Mouse (Mus musculus): ENCODE measurements around the gene Tssk6. TPM values are rescaled to one million over a fixed set of nuclear protein-coding genes. Genes with fewer than 3 reads are reported as not detected.
"Not testable (repeated sequence)": the region's sequence is repeated elsewhere in the genome, so short reads cannot be mapped to it uniquely, and the experiment has no call there.

Gene Tssk6
- polyA plus RNA-seq, 1 experiment from 2014 or later = 2.7 TPM

DNA sequence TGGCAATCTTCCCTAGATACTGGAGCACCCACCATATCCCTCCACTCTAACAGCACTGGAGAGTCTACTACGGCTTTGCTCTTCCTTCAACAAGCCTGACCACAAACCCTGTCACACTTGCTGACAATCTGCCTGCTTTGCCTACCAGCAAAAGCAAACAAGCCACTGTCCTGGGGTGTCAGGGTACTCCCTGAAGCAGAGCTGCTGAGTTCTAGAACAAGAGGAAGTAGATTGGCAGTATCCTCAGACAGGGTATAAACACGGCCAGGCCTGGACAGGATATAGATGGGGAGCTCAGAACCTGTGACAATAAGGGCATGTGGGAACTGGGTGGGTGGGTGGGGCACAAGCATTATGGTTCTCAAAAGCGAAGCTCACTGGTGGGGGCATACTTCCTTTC, 35.5 kb downstream of the Tssk6 start:
- Histone ChIP-seq H3K9me3 (no peaks in the 10 kb centered on the region), H3K4me1 (peaks cover 72% of the 10 kb centered on the region), H3K36me3 (peaks cover 32% of the 10 kb centered on the region), H3K27ac (peak overlapping the region; percentile 89), H3K27me3 (ENCODE audit: insufficient read depth, poor library complexity, severe bottlenecking) (no peaks in the 10 kb centered on the region), H3K4me3 (no peak overlapping the region)
- no peak for DNase-seq (ENCODE audit: low spot score)
- WGBS = 81% methylated on average over 3 of the region's 3 CpGs

DNA sequence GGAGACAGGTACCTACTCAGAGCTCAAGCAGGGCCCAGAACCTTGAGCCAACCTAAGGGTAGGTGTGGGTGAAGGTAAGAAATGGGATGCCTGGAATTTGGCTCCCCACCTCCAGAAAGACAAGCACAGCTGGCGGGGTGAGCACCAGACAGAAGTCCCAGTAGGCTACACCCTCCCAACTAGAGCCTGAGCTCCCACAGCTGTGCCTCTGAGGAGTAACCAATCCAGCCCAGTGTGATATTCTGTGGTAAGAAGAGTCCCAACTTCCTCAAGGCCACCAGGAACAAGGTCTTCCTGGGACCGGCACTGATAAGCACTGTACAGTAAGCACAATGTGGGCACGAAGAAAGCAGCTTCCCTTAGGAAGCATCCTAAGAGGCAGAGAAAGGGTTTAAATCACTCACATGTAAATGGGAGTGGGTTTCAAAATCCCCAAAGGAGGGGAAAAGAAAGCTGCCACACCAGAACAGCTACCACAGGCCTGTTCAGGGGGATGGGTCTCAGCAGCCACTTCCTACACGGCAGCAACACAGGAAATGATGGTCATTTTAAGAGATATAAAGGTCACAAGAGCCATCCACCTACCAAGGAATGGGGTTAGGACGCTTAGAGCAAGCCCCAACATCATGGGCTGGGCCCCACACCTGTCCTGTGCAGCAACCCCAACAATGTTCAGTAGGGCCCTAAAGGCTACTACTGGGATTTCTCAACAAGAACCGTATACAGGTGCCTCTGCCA, 36.4 kb downstream of the Tssk6 start:
- peaks cover 31% of the 10 kb centered on the region for H3K36me3 ChIP-seq
- no peaks in the 10 kb centered on the region for H3K27me3 ChIP-seq (ENCODE audit: insufficient read depth, poor library complexity, severe bottlenecking)
- no peak for DNase-seq (ENCODE audit: low spot score)
- no peaks in the 10 kb centered on the region for H3K9me3 ChIP-seq
- peaks cover 80% of the 10 kb centered on the region for H3K4me1 ChIP-seq
- no peak overlapping the region for H3K4me3 ChIP-seq
- 68% methylated on average over 6 of the region's 6 CpGs for WGBS
- peak overlapping the region; percentile 89 for H3K27ac ChIP-seq

DNA sequence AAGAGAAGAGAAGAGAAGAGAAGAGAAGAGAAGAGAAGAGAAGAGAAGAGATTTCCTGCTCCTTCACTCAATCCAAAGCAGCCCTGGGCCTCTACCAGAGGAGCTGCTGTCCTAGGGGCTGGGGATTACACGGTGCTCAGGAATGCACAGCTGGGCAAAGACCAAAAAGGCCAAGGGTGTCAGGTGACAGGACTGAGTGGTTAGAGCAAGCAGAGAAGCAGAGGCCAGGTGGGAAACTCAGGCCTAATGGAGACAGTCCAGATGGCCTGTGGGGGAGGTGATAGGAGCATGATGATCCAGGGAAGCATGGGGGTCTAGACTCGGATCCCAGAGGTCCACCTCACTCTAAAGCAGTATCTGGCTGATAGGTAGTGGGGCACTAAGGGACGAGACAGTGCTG, 37.6 kb downstream of the Tssk6 start:
- peaks cover 88% of the 10 kb centered on the region for H3K4me1 ChIP-seq
- peak; percentile 83 for DNase-seq (ENCODE audit: low spot score)
- no peak overlapping the region for H3K4me3 ChIP-seq
- no peaks in the 10 kb centered on the region for H3K9me3 ChIP-seq
- H3K27me3 ChIP-seq (ENCODE audit: insufficient read depth, poor library complexity, severe bottlenecking) = no peaks in the 10 kb centered on the region
- peaks cover 21% of the 10 kb centered on the region for H3K36me3 ChIP-seq
- peak overlapping the region; percentile 71 for H3K27ac ChIP-seq
- WGBS = 20% methylated on average over 3 of the region's 3 CpGs

DNA sequence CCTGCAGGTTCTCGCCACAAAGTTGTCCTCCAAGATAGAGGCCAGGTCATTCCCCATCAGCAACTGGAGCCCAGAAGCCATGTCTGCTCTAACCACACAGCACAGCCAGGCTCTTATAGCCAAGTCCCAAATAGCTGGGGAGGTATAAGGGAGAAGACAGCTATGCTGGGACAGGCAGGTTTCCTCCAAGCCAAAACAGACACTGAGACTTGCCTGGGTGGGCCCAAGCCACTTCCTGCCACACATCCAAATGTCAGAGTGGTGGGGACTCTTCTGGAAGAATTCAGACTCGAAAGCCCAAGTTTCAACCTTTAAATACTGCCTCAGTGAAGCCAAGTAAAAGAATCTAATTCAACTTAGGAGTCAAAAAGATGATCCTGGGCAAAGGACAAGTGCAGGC, 38.4 kb downstream of the Tssk6 start:
- Histone ChIP-seq H3K4me1 (peaks cover 81% of the 10 kb centered on the region), H3K9me3 (no peaks in the 10 kb centered on the region), H3K27me3 (ENCODE audit: insufficient read depth, poor library complexity, severe bottlenecking) (no peaks in the 10 kb centered on the region), H3K36me3 (peaks cover 14% of the 10 kb centered on the region), H3K27ac (peak overlapping the region; percentile 71), H3K4me3 (no peak overlapping the region)
- WGBS = 86% methylated on average over 2 of the region's 2 CpGs
- DNase-seq (ENCODE audit: low spot score) = no peak

DNA sequence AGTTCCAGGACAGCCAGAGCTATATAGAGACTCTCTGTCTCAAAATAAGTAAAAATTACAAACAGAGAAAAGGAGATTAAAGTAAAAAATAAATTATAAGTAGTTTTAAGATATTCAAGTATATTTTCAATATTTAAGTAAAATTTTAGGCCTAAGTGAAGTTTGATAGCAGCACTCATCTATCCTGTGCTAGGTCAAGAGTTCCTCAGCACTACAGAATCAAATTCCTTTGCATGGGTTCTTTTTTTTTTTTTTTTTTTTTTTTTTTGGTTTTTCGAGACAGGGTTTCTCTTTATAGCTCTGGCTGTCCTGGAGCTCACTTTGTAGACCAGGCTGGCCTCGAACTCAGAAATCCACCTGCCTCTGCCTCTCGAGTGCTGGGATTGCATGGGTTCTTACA, 40.5 kb downstream of the Tssk6 start:
- H3K4me3 ChIP-seq; H3K27ac ChIP-seq; DNase-seq (ENCODE audit: low spot score); H3K27me3 ChIP-seq (ENCODE audit: insufficient read depth, poor library complexity, severe bottlenecking); H3K9me3 ChIP-seq: not testable (repeated sequence)
- WGBS = 64% methylated on average over 3 of the region's 3 CpGs
- Histone ChIP-seq H3K36me3 (peaks cover 15% of the 10 kb centered on the region), H3K4me1 (peaks cover 67% of the 10 kb centered on the region)

DNA sequence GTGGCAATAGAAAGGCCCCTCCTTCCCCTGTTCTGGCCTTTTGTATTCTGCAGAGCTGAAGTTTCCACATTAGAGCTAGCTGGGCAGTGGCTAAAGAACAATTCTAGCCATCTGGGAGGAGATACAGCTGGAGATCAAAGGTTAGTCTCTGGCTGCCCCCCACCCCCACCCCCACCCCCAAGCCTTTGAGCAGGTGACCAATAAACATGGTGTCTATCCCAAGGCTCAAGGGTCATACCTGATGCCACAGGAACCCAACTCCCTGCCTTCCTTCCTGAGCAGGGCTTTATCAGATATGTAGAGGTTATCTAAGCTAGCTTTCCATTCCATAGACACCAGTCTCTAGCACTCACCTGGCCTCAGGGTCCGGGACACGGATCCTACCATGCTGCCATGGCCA, 48.3 kb downstream of the Tssk6 start:
- H3K27ac ChIP-seq = no peak overlapping the region
- H3K4me1 ChIP-seq = peaks cover 27% of the 10 kb centered on the region
- H3K4me3 ChIP-seq = no peak overlapping the region
- no peak for DNase-seq (ENCODE audit: low spot score)
- 97% methylated on average over 2 of the region's 2 CpGs for WGBS
- no peaks in the 10 kb centered on the region for H3K9me3 ChIP-seq
- H3K36me3 ChIP-seq = peaks cover 20% of the 10 kb centered on the region
- no peaks in the 10 kb centered on the region for H3K27me3 ChIP-seq (ENCODE audit: insufficient read depth, poor library complexity, severe bottlenecking)

Other genes starting within 250 kb of the Tssk6 start
- gene Zfp964, start 247.7 kb upstream of the Tssk6 start, polyA plus RNA-seq (2016; fragmentation: Nextera tagmentation; extraction: Ambion mirVana) = 1.3 and 1.4 TPM in 2 replicates
- gene Zfp869, start 191.5 kb upstream of the Tssk6 start, polyA plus RNA-seq (2016; fragmentation: Nextera tagmentation; extraction: Ambion mirVana) = 25.1 and 28.5 TPM in 2 replicates
- 3.6 and 4.1 TPM in 2 replicates for gene Zfp963, start 152.2 kb upstream of the Tssk6 start, polyA plus RNA-seq (2016; fragmentation: Nextera tagmentation; extraction: Ambion mirVana)
- 0.44 and 0.65 TPM in 2 replicates for gene Gm20422, start 127.3 kb upstream of the Tssk6 start, polyA plus RNA-seq (2016; fragmentation: Nextera tagmentation; extraction: Ambion mirVana)
- gene Atp13a1, start 111.0 kb upstream of the Tssk6 start, polyA plus RNA-seq (2016; fragmentation: Nextera tagmentation; extraction: Ambion mirVana) = 43.2 and 48.3 TPM in 2 replicates
- gene Zfp866, start 111.0 kb upstream of the Tssk6 start, polyA plus RNA-seq (2016; fragmentation: Nextera tagmentation; extraction: Ambion mirVana) = 20.4 and 26.4 TPM in 2 replicates
- gene Gmip, start 93.5 kb upstream of the Tssk6 start, polyA plus RNA-seq (2016; fragmentation: Nextera tagmentation; extraction: Ambion mirVana) = 10.3 and 10.7 TPM in 2 replicates
- gene Lpar2, start 79.8 kb upstream of the Tssk6 start, polyA plus RNA-seq (2016; fragmentation: Nextera tagmentation; extraction: Ambion mirVana) = 0.32 and 0.73 TPM in 2 replicates
- gene Pbx4, start 69.7 kb upstream of the Tssk6 start, polyA plus RNA-seq (2016; fragmentation: Nextera tagmentation; extraction: Ambion mirVana) = 5.6 and 6.3 TPM in 2 replicates
- 0.48 and 0.63 TPM in 2 replicates for gene Cilp2, start 14.5 kb upstream of the Tssk6 start, polyA plus RNA-seq (2016; fragmentation: Nextera tagmentation; extraction: Ambion mirVana)
- 217 and 256 TPM in 2 replicates for gene Ndufa13, start 374 bp downstream of the Tssk6 start, polyA plus RNA-seq (2016; fragmentation: Nextera tagmentation; extraction: Ambion mirVana)
- gene Yjefn3, start 528 bp downstream of the Tssk6 start, polyA plus RNA-seq (2016; fragmentation: Nextera tagmentation; extraction: Ambion mirVana) = 6.7 and 8.7 TPM in 2 replicates
- 47.5 and 49.0 TPM in 2 replicates for gene Gatad2a, start 94.2 kb downstream of the Tssk6 start, polyA plus RNA-seq (2016; fragmentation: Nextera tagmentation; extraction: Ambion mirVana)
- 46.5 and 49.9 TPM in 2 replicates for gene Mau2, start 140.6 kb downstream of the Tssk6 start, polyA plus RNA-seq (2016; fragmentation: Nextera tagmentation; extraction: Ambion mirVana)
- gene Sugp1, start 140.6 kb downstream of the Tssk6 start, polyA plus RNA-seq (2016; fragmentation: Nextera tagmentation; extraction: Ambion mirVana) = 41.1 and 45.0 TPM in 2 replicates
- 0.94 and 1.3 TPM in 2 replicates for gene Tm6sf2, start 170.7 kb downstream of the Tssk6 start, polyA plus RNA-seq (2016; fragmentation: Nextera tagmentation; extraction: Ambion mirVana)
- gene Hapln4, start 181.3 kb downstream of the Tssk6 start, polyA plus RNA-seq (2016; fragmentation: Nextera tagmentation; extraction: Ambion mirVana) = 0.30 and 0.62 TPM in 2 replicates
- gene Ncan, start 218.7 kb downstream of the Tssk6 start, polyA plus RNA-seq (2016; fragmentation: Nextera tagmentation; extraction: Ambion mirVana) = 0.06 and 0.29 TPM in 2 replicates
- 35.4 and 39.6 TPM in 2 replicates for gene Nr2c2ap, start 229.1 kb downstream of the Tssk6 start, polyA plus RNA-seq (2016; fragmentation: Nextera tagmentation; extraction: Ambion mirVana)
- gene Rfxank, start 237.0 kb downstream of the Tssk6 start, polyA plus RNA-seq (2016; fragmentation: Nextera tagmentation; extraction: Ambion mirVana) = 16.5 and 18.3 TPM in 2 replicates
- gene Borcs8, start 237.3 kb downstream of the Tssk6 start, polyA plus RNA-seq (2016; fragmentation: Nextera tagmentation; extraction: Ambion mirVana) = 39.6 and 43.9 TPM in 2 replicates
- 0.23 and 0.53 TPM in 2 replicates for gene Mef2b, start 237.5 kb downstream of the Tssk6 start, polyA plus RNA-seq (2016; fragmentation: Nextera tagmentation; extraction: Ambion mirVana)